Mouse (Mus musculus): Measurements from ENCODE around the gene Kif13a. TPM values are rescaled to one million over a fixed set of nuclear protein-coding genes. Genes with fewer than 3 reads are reported as not detected.

Gene Kif13a
- polyA plus RNA-seq, 1 experiment from 2014 or later = 38.7 TPM

GRCm38 (mm10) chr13:46949741-46950140 lies 20.1 kb upstream of the Kif13a start:
- DNase-seq (ENCODE audit: low read depth, low spot score) (no peak), ATAC-seq (no peak)
- no peaks in the 10 kb centered on the region for H3K27me3 ChIP-seq
- no peak for TF ChIP-seq CTCF (IDR thresholded peaks at IDR 0.05)
- ChIA-PET CTCF (interaction anchor here (1.6 kb wide), 1 partner anchor 9 kb away, joined by 5 read pairs; no protein-coding TSS in a partner anchor), POLR2A (no interaction called here)
- in situ Hi-C loops (cut with MboI; ENCODE audit: low pct_unique_long_range_greater_than_20kb) = no loop called here

GRCm38 (mm10) chr13:46948027-46948426 lies 18.4 kb upstream of the Kif13a start:
- H3K27me3 ChIP-seq = no peaks in the 10 kb centered on the region
- no peak for TF ChIP-seq CTCF (IDR thresholded peaks at IDR 0.05)
- ChIA-PET POLR2A (no interaction called here), CTCF (no interaction called here)
- in situ Hi-C loops (cut with MboI; ENCODE audit: low pct_unique_long_range_greater_than_20kb) = no loop called here
- ATAC-seq (no peak), DNase-seq (ENCODE audit: low read depth, low spot score) (no peak)

GRCm38 (mm10) chr13:46946041-46946440 lies 16.4 kb upstream of the Kif13a start:
- ATAC-seq = no peak
- in situ Hi-C loops (cut with MboI; ENCODE audit: low pct_unique_long_range_greater_than_20kb) = no loop called here
- no peaks in the 10 kb centered on the region for H3K27me3 ChIP-seq
- TF ChIP-seq CTCF (IDR thresholded peaks at IDR 0.05) = no peak
- DNase-seq (ENCODE audit: low read depth, low spot score) = no peak
- ChIA-PET CTCF (no interaction called here), POLR2A (no interaction called here)

- no peak for DNase-seq (ENCODE audit: low read depth, low spot score)
- no peaks in the 10 kb centered on the region for H3K27me3 ChIP-seq
- POLR2A ChIA-PET = no interaction called here
- no peak for ATAC-seq
- in situ Hi-C loops (cut with MboI; ENCODE audit: low pct_unique_long_range_greater_than_20kb) = no loop called here
- no peak for TF ChIP-seq CTCF (IDR thresholded peaks at IDR 0.05)
- CTCF ChIA-PET = no interaction called here
Observed at GRCm38 (mm10) chr13:46945256-46945655, 15.6 kb upstream of the Kif13a start.

GRCm38 (mm10) chr13:46943294-46943693 lies 13.6 kb upstream of the Kif13a start:
- ChIA-PET CTCF (no interaction called here), POLR2A (no interaction called here)
- no peak for ATAC-seq
- no peaks in the 10 kb centered on the region for H3K27me3 ChIP-seq
- TF ChIP-seq CTCF (IDR thresholded peaks at IDR 0.05) = no peak
- in situ Hi-C loops (cut with MboI; ENCODE audit: low pct_unique_long_range_greater_than_20kb) = no loop called here
- DNase-seq (ENCODE audit: low read depth, low spot score) = no peak

- in situ Hi-C loops (cut with MboI; ENCODE audit: low pct_unique_long_range_greater_than_20kb) = loop anchor here (5.0 to 10.0 kb wide), 2 partner anchors 81 to 92 kb away; partner anchors contain the start of gene Nhlrc1
- ChIA-PET POLR2A (no interaction called here), CTCF (no interaction called here)
- no peak for DNase-seq (ENCODE audit: low read depth, low spot score)
- no peak for TF ChIP-seq CTCF (IDR thresholded peaks at IDR 0.05)
- H3K27me3 ChIP-seq = no peaks in the 10 kb centered on the region
- ATAC-seq = no peak
Observed at GRCm38 (mm10) chr13:46934116-46934515, 4.4 kb upstream of the Kif13a start.

- POLR2A ChIA-PET = no interaction called here
- ATAC-seq (no peak), DNase-seq (ENCODE audit: low read depth, low spot score) (no peak)
- no peaks in the 10 kb centered on the region for H3K27me3 ChIP-seq
- in situ Hi-C loops (cut with MboI; ENCODE audit: low pct_unique_long_range_greater_than_20kb) = loop anchor here (5.0 to 10.0 kb wide), 2 partner anchors 82 to 91 kb away; partner anchors contain the start of gene Nhlrc1
- CTCF ChIA-PET = no interaction called here
- TF ChIP-seq CTCF (IDR thresholded peaks at IDR 0.05) = no peak
Observed at GRCm38 (mm10) chr13:46932846-46933245, 3.2 kb upstream of the Kif13a start.

- no peaks in the 10 kb centered on the region for H3K27me3 ChIP-seq
- ATAC-seq (no peak), DNase-seq (ENCODE audit: low read depth, low spot score) (no peak)
- in situ Hi-C loops (cut with MboI; ENCODE audit: low pct_unique_long_range_greater_than_20kb) = loop anchor here (5.0 to 10.0 kb wide), 2 partner anchors 83 to 90 kb away; partner anchors contain the start of gene Nhlrc1
- TF ChIP-seq CTCF (IDR thresholded peaks at IDR 0.05) = no peak
- ChIA-PET CTCF (interaction anchor here (1.2 kb wide), 1 partner anchor 36 kb away, joined by 4 read pairs; no protein-coding TSS in a partner anchor), POLR2A (no interaction called here)
Observed at GRCm38 (mm10) chr13:46932049-46932448, 2.4 kb upstream of the Kif13a start.

- ATAC-seq = no peak
- in situ Hi-C loops (cut with MboI; ENCODE audit: low pct_unique_long_range_greater_than_20kb) = loop anchor here (5.0 to 10.0 kb wide), 2 partner anchors 84 to 88 kb away; partner anchors contain the start of gene Nhlrc1
- DNase-seq (ENCODE audit: low read depth, low spot score) = no peak
- POLR2A ChIA-PET = interaction anchor here (0.6 to 1.3 kb wide), 3 partner anchors 10 to 1439 kb away, joined by 3 to 4 read pairs (median 4); no protein-coding TSS in a partner anchor
- CTCF ChIA-PET = interaction anchor here (1.2 kb wide), 1 partner anchor 85 kb away, joined by 3 read pairs; no protein-coding TSS in a partner anchor
- TF ChIP-seq CTCF (IDR thresholded peaks at IDR 0.05) = no peak
- no peaks in the 10 kb centered on the region for H3K27me3 ChIP-seq
Observed at GRCm38 (mm10) chr13:46930659-46931046, 986 bp upstream of the Kif13a start.

- H3K27me3 ChIP-seq = no peaks in the 10 kb centered on the region
- CTCF ChIA-PET = interaction anchor here (0.7 to 1.2 kb wide), 2 partner anchors 13 to 86 kb away, joined by 3 read pairs; no protein-coding TSS in a partner anchor
- in situ Hi-C loops (cut with MboI; ENCODE audit: low pct_unique_long_range_greater_than_20kb) = no loop called here
- TF ChIP-seq CTCF (IDR thresholded peaks at IDR 0.05) = no peak
- DNase-seq (ENCODE audit: low read depth, low spot score) (no peak), ATAC-seq (peak; percentile 33)
- POLR2A ChIA-PET = interaction anchor here (0.5 to 1.3 kb wide), 3 partner anchors 11 to 113 kb away, joined by 3 to 4 read pairs (median 3); no protein-coding TSS in a partner anchor
Observed at GRCm38 (mm10) chr13:46928961-46929691, 541 bp downstream of the Kif13a start.

- ChIA-PET CTCF (no interaction called here), POLR2A (no interaction called here)
- H3K27me3 ChIP-seq = no peaks in the 10 kb centered on the region
- no peak for TF ChIP-seq CTCF (IDR thresholded peaks at IDR 0.05)
- in situ Hi-C loops (cut with MboI; ENCODE audit: low pct_unique_long_range_greater_than_20kb) = no loop called here
- no peak for DNase-seq (ENCODE audit: low read depth, low spot score)
- ATAC-seq = no peak
Observed at GRCm38 (mm10) chr13:46928404-46928803, 1.3 kb downstream of the Kif13a start.

Measured in Patski (cell line).